Mouse (Mus musculus): ENCODE results near the gene Trip6. TPM values are rescaled to one million over a fixed set of nuclear protein-coding genes. Genes with fewer than 3 reads are reported as not detected.

Trip6 gene
- total RNA-seq, 1 experiment = 22.7 TPM

DNA sequence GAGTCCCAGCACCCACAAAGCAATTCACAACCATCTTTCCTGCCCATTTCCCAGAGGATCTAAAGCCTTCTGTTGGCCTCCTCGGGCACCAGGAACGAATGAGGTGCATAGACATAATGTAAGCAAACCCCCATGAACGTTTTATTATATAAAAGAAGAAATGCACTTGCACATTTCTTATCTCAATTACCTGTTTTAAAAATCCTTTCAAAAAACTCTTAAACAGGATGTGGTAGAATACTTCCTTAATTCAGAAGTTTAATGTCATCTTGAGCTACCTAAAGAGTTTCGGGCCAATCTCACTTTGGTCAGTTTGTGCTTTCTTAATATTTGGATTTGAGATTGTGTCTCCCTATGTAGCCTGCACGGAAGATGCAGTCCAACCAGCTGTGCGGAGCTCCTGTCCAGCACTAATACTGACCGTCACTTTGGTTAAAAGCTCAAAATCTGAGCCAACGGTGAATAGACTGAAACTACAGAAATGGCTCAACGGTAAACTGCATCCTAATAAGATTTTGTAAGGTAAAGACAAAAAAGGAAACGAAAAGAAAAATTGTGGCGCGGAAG lies 7.7 kb downstream of the Trip6 start:
- H3K27ac ChIP-seq (ENCODE audit: insufficient read depth, low read depth, low read length, poor library complexity, severe bottlenecking) = peak overlapping the region; percentile 96; the same call in 1 of the 2 replicates
- in situ Hi-C loops (cut with MboI; ENCODE audit: low sequenced_read_pairs in 2 of 2, unreplicated experiment in 2 of 2) = no loop called here

DNA sequence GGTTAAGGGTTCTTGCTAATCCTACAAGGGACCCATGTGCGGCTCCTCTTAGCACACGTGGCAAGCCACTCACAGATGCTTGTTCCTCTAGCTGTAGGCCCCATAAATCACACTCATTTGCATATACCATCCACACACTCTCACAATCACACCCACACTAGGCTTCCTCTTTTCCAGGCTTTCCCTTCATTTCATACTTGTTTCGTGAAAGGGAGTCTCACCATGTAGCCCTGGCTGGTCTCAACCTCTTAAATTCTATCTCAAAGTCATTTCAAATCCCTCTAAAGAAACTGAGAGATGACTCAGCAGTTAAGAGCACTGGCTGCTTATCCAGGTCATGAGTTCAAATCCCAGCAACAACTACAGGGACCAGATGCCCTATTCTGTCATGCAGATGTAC lies 8.4 kb downstream of the Trip6 start:
- peak overlapping the region; percentile 60 to 84 for H3K4me3 ChIP-seq (ENCODE audit: insufficient read depth in 1 of 2, low read depth in 1 of 2, low read length in 2 of 2, poor library complexity in 1 of 2, severe bottlenecking in 1 of 2)
- H3K36me3 ChIP-seq (ENCODE audit: control insufficient read depth, insufficient read depth, low read length, poor library complexity, severe bottlenecking) = peaks cover 51% of the 10 kb centered on the region
- H3K4me1 ChIP-seq (ENCODE audit: control insufficient read depth in 2 of 2, insufficient read depth in 2 of 2, low read length in 2 of 2, poor library complexity in 1 of 2) = peaks cover 6 to 13% of the 10 kb centered on the region in 2 experiments; a peak in 2 of 4 replicates
- DNase-seq (ENCODE audit: low read depth, low spot score) = no peak
- no peaks in the 10 kb centered on the region for H3K9me3 ChIP-seq (ENCODE audit: control insufficient read depth, insufficient read depth, low read depth, low read length)
- H3K27ac ChIP-seq (ENCODE audit: insufficient read depth, low read depth, low read length, poor library complexity, severe bottlenecking) = peak overlapping the region; percentile 63
- in situ Hi-C loops (cut with MboI; ENCODE audit: low sequenced_read_pairs in 2 of 2, unreplicated experiment in 2 of 2) = no loop called here
- peak overlapping the region; percentile 63; the same call in 1 of the 2 replicates for H3K9ac ChIP-seq (ENCODE audit: insufficient read depth, low read depth, low read length, poor library complexity, severe bottlenecking)
- TF ChIP-seq ZNF384 (IDR thresholded peaks at IDR 0.05; ENCODE audit: low read depth, low read length) = no peak
- no peak for TF ChIP-seq HCFC1 (IDR thresholded peaks at IDR 0.05; ENCODE audit: borderline replicate concordance, insufficient read depth, low read length)
- no peak for TF ChIP-seq CHD2 (IDR thresholded peaks at IDR 0.05; ENCODE audit: low read depth, low read length)
- TF ChIP-seq ZC3H11A (IDR thresholded peaks at IDR 0.05; ENCODE audit: borderline replicate concordance, low read depth, low read length) = no peak
- TF ChIP-seq MAFK (IDR thresholded peaks at IDR 0.05; ENCODE audit: insufficient read depth, low read depth, low read length) = peak; percentile 90

More for the DNA sequence above, 7.7 kb downstream of the Trip6 start:
- DNase-seq (ENCODE audit: low read depth, low spot score) = no peak
- Histone ChIP-seq H3K4me1 (ENCODE audit: control insufficient read depth in 2 of 2, insufficient read depth in 2 of 2, low read length in 2 of 2, poor library complexity in 1 of 2) (peaks cover 6 to 13% of the 10 kb centered on the region in 2 experiments; a peak in 2 of 4 replicates), H3K36me3 (ENCODE audit: control insufficient read depth, insufficient read depth, low read length, poor library complexity, severe bottlenecking) (peaks cover 47% of the 10 kb centered on the region), H3K9me3 (ENCODE audit: control insufficient read depth, insufficient read depth, low read depth, low read length) (no peaks in the 10 kb centered on the region), H3K4me3 (ENCODE audit: insufficient read depth in 1 of 2, low read depth in 1 of 2, low read length in 2 of 2, poor library complexity in 1 of 2, severe bottlenecking in 1 of 2) (peak overlapping the region; percentile 60 to 84), H3K9ac (ENCODE audit: insufficient read depth, low read depth, low read length, poor library complexity, severe bottlenecking) (peak overlapping the region; percentile 94)
- no peak for TF ChIP-seq MAFK (IDR thresholded peaks at IDR 0.05; ENCODE audit: insufficient read depth, low read depth, low read length)
- TF ChIP-seq ZC3H11A (IDR thresholded peaks at IDR 0.05; ENCODE audit: borderline replicate concordance, low read depth, low read length) = no peak
- no peak for TF ChIP-seq HCFC1 (IDR thresholded peaks at IDR 0.05; ENCODE audit: borderline replicate concordance, insufficient read depth, low read length)
- no peak for TF ChIP-seq CHD2 (IDR thresholded peaks at IDR 0.05; ENCODE audit: low read depth, low read length)
- no peak for TF ChIP-seq ZNF384 (IDR thresholded peaks at IDR 0.05; ENCODE audit: low read depth, low read length)

DNA sequence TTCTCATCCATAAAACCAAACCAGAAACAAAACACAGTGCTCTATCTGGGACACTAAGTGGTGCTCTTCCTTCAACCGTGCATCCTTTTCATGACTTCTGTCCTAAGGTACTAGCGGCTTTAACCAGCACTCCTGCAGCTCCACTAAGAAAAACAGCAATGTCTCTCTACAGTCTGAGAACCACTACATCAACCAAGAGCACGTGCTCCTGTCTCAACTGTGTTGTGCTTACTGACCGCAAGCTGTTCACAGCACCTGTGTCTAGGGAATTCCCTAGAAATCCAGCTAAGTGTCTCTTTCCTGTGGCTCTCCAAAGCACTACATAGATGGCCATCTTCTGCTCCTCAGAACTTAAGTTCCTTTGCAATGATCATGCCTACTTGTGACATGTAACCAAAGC lies 9.4 kb downstream of the Trip6 start:
- H3K9ac ChIP-seq (ENCODE audit: insufficient read depth, low read depth, low read length, poor library complexity, severe bottlenecking) = peak overlapping the region; percentile 63
- H3K27ac ChIP-seq (ENCODE audit: insufficient read depth, low read depth, low read length, poor library complexity, severe bottlenecking) = peak overlapping the region; percentile 20; the same call in 1 of the 2 replicates
- TF ChIP-seq MAFK (IDR thresholded peaks at IDR 0.05; ENCODE audit: insufficient read depth, low read depth, low read length) (no peak), ZC3H11A (IDR thresholded peaks at IDR 0.05; ENCODE audit: borderline replicate concordance, low read depth, low read length) (no peak), ZNF384 (IDR thresholded peaks at IDR 0.05; ENCODE audit: low read depth, low read length) (no peak), HCFC1 (IDR thresholded peaks at IDR 0.05; ENCODE audit: borderline replicate concordance, insufficient read depth, low read length) (no peak), CHD2 (IDR thresholded peaks at IDR 0.05; ENCODE audit: low read depth, low read length) (no peak)
- in situ Hi-C loops (cut with MboI; ENCODE audit: low sequenced_read_pairs in 2 of 2, unreplicated experiment in 2 of 2) = no loop called here
- H3K4me1 ChIP-seq (ENCODE audit: control insufficient read depth in 2 of 2, insufficient read depth in 2 of 2, low read length in 2 of 2, poor library complexity in 1 of 2) = peaks cover 6 to 13% of the 10 kb centered on the region in 2 experiments; a peak in 2 of 4 replicates
- no peak for DNase-seq (ENCODE audit: low read depth, low spot score)
- H3K9me3 ChIP-seq (ENCODE audit: control insufficient read depth, insufficient read depth, low read depth, low read length) = no peaks in the 10 kb centered on the region
- H3K36me3 ChIP-seq (ENCODE audit: control insufficient read depth, insufficient read depth, low read length, poor library complexity, severe bottlenecking) = peaks cover 52% of the 10 kb centered on the region
- peak overlapping the region; percentile 2 to 84; a peak in 2 of 4 replicates for H3K4me3 ChIP-seq (ENCODE audit: insufficient read depth in 1 of 2, low read depth in 1 of 2, low read length in 2 of 2, poor library complexity in 1 of 2, severe bottlenecking in 1 of 2)

DNA sequence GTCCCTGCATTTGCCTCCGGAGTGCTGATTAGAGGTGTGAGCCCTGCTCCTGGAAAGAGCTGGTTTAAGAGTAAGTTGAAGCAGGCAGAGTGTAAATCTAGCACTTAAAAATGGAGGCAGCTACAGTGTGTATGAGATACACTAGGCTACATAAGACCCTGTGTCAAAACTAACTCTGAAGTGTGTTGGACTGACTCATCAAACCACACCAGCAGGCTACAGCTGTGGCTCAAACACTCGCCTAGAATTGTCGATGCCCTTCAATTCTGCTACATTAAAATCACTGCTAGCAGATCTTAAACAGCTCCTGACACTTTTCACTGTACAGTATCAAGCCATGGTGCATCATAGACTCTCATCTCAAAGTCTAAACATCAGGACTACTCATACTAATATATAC lies 10.0 kb downstream of the Trip6 start:
- Histone ChIP-seq H3K4me3 (ENCODE audit: insufficient read depth in 1 of 2, low read depth in 1 of 2, low read length in 2 of 2, poor library complexity in 1 of 2, severe bottlenecking in 1 of 2) (no peak overlapping the region), H3K36me3 (ENCODE audit: control insufficient read depth, insufficient read depth, low read length, poor library complexity, severe bottlenecking) (peaks cover 54% of the 10 kb centered on the region), H3K9ac (ENCODE audit: insufficient read depth, low read depth, low read length, poor library complexity, severe bottlenecking) (no peak overlapping the region), H3K27ac (ENCODE audit: insufficient read depth, low read depth, low read length, poor library complexity, severe bottlenecking) (no peak overlapping the region), H3K9me3 (ENCODE audit: control insufficient read depth, insufficient read depth, low read depth, low read length) (no peaks in the 10 kb centered on the region), H3K4me1 (ENCODE audit: control insufficient read depth in 2 of 2, insufficient read depth in 2 of 2, low read length in 2 of 2, poor library complexity in 1 of 2) (peaks cover 6 to 13% of the 10 kb centered on the region in 2 experiments; a peak in 2 of 4 replicates)
- no peak for DNase-seq (ENCODE audit: low read depth, low spot score)
- in situ Hi-C loops (cut with MboI; ENCODE audit: low sequenced_read_pairs in 2 of 2, unreplicated experiment in 2 of 2) = no loop called here
- TF ChIP-seq HCFC1 (IDR thresholded peaks at IDR 0.05; ENCODE audit: borderline replicate concordance, insufficient read depth, low read length) (no peak), CHD2 (IDR thresholded peaks at IDR 0.05; ENCODE audit: low read depth, low read length) (no peak), ZNF384 (IDR thresholded peaks at IDR 0.05; ENCODE audit: low read depth, low read length) (no peak), MAFK (IDR thresholded peaks at IDR 0.05; ENCODE audit: insufficient read depth, low read depth, low read length) (no peak), ZC3H11A (IDR thresholded peaks at IDR 0.05; ENCODE audit: borderline replicate concordance, low read depth, low read length) (no peak)

All from ES-E14 (cell line).